Mouse (Mus musculus): ENCODE measurements at regions not wholly inside any gene's neighbourhood (a gene's known extent, or its start where the extent isn't known, plus 50 kb on each side); places are given as distances from the start of the nearest gene placed in this dataset.

- DNase-seq (ENCODE audit: low spot score in 2 of 2): no peak
These were observed 228.5 kb upstream of the Mgmt start for GRCm38 (mm10) chr7:136665901-136666300.

- no peak for DNase-seq (ENCODE audit: low spot score in 2 of 2)
These were observed 227.7 kb upstream of the Mgmt start for GRCm38 (mm10) chr7:136666707-136667106.

- DNase-seq (ENCODE audit: low spot score in 2 of 2): no peak
These were observed 223.7 kb upstream of the Mgmt start for GRCm38 (mm10) chr7:136670675-136671074.

GRCm38 (mm10) chr7:136674159-136674558, 220.3 kb upstream of the Mgmt start:
- no peak for DNase-seq (ENCODE audit: low spot score in 2 of 2)

GRCm38 (mm10) chr7:136675041-136675440, 219.4 kb upstream of the Mgmt start:
- no peak for DNase-seq (ENCODE audit: low spot score in 2 of 2)

GRCm38 (mm10) chr7:136676104-136676503, 218.3 kb upstream of the Mgmt start:
- DNase-seq (ENCODE audit: low spot score in 2 of 2): no peak

GRCm38 (mm10) chr7:136676987-136677545, 217.3 kb upstream of the Mgmt start:
- DNase-seq (ENCODE audit: low spot score in 2 of 2): no peak

GRCm38 (mm10) chr7:136689579-136689978, 204.8 kb upstream of the Mgmt start:
- no peak for DNase-seq (ENCODE audit: low spot score in 2 of 2)

GRCm38 (mm10) chr7:136706246-136706645, 188.2 kb upstream of the Mgmt start:
- no peak for DNase-seq (ENCODE audit: low spot score in 2 of 2)

GRCm38 (mm10) chr7:136707200-136708003, 187.0 kb upstream of the Mgmt start:
- DNase-seq (ENCODE audit: low spot score in 2 of 2): no peak

GRCm38 (mm10) chr7:136708004-136708435, 186.4 kb upstream of the Mgmt start:
- DNase-seq (ENCODE audit: low spot score in 2 of 2): no peak

- no peak for DNase-seq (ENCODE audit: low spot score in 2 of 2)
These were observed 183.8 kb upstream of the Mgmt start for GRCm38 (mm10) chr7:136710653-136711052.

- DNase-seq (ENCODE audit: low spot score in 2 of 2): no peak
These were observed 181.3 kb upstream of the Mgmt start for GRCm38 (mm10) chr7:136712962-136713640.

- no peak for DNase-seq (ENCODE audit: low spot score in 2 of 2)
These were observed 166.6 kb upstream of the Mgmt start for GRCm38 (mm10) chr7:136727628-136728402.

GRCm38 (mm10) chr7:136742171-136742570, 152.2 kb upstream of the Mgmt start:
- no peak for DNase-seq (ENCODE audit: low spot score in 2 of 2)

GRCm38 (mm10) chr7:136745412-136745811, 149.0 kb upstream of the Mgmt start:
- DNase-seq (ENCODE audit: low spot score in 2 of 2): no peak

GRCm38 (mm10) chr7:136751477-136751876, 142.9 kb upstream of the Mgmt start:
- no peak for DNase-seq (ENCODE audit: low spot score in 2 of 2)

GRCm38 (mm10) chr7:136754821-136755220, 139.6 kb upstream of the Mgmt start:
- no peak for DNase-seq (ENCODE audit: low spot score in 2 of 2)

- DNase-seq (ENCODE audit: low spot score in 2 of 2): no peak
These were observed 129.4 kb upstream of the Mgmt start for GRCm38 (mm10) chr7:136765026-136765425.

GRCm38 (mm10) chr7:136767231-136767630, 127.2 kb upstream of the Mgmt start:
- DNase-seq (ENCODE audit: low spot score in 2 of 2): no peak

GRCm38 (mm10) chr7:136780708-136781107, 113.7 kb upstream of the Mgmt start:
- no peak for DNase-seq (ENCODE audit: low spot score in 2 of 2)

- no peak for DNase-seq (ENCODE audit: low spot score in 2 of 2)
These were observed 103.3 kb upstream of the Mgmt start for GRCm38 (mm10) chr7:136791162-136791561.

Data from right cerebral cortex, adult 2 months (tissue).